Comparison of ENCODE assay signal across 27 mouse cellular contexts in the genomic region with DNA sequence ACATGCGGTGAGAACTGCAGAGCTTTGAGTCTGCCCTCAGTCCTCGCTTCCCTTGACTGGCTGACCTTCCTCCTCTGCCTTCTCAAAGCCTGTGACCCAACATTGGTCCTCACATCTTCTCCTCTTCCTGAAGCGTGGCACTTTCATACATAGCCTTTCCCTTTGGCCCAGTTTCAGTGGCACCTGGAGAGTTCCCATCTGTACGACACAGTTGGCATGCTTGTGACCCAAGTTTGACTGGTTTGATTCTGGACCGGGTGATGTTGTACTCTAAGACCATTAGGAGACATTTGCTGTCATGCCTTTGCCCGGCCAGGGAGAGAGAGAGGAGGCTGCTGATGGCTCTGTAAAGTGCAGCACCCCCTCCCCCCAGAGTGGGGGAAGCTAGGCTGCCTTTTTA.
DNase-seq lines count a peak whose midpoint lies in the region; ATAC-seq lines count a peak whose summit lies in the region.
"Had no signal": no experiment of that assay in that cellular context is flagged by ENCODE, and none has a peak within 500 bp of the region (broad histone marks: within the 10 kb centered on the region; RNA-seq: fewer than 3 reads in every experiment).

No protein-coding gene starts in this region.

- H3K9ac ChIP-seq in neural tube, embryonic 15.5 days (replicated peaks) = no peak overlapping the region
- no peak overlapping the region for H3K9ac ChIP-seq in intestine, embryonic 16.5 days (ENCODE audit: low read depth, low read length)
- H3K9ac ChIP-seq: embryonic facial prominence, embryonic 12.5 days; embryonic facial prominence, embryonic 15.5 days; forebrain, postnatal 0 days; heart, embryonic 12.5 days; heart, embryonic 15.5 days; hindbrain, embryonic 14.5 days had no signal

- 0 out of 2 replicates have a peak, but pooled peaks have one; percentile 39 for ATAC-seq in cerebellum, adult (ENCODE audit: insufficient number of reproducible peaks, low FRiP score, low TSS enrichment)
- ATAC-seq in neural tube, embryonic 15.5 days (ENCODE audit: low FRiP score) = no peak
- no peak for ATAC-seq in intestine, embryonic 16.5 days
- ATAC-seq: activated CD4-positive, CD25-positive, alpha-beta regulatory T cell, adult 4 months; forebrain, embryonic 14.5 days; forebrain, postnatal 0 days; hindbrain, postnatal 0 days; inflammation-experienced regulatory T-cells, adult 6 months; intestine, postnatal 0 days had no signal

- no peak overlapping the region for H3K27ac ChIP-seq in neural tube, embryonic 15.5 days (replicated peaks)
- H3K27ac ChIP-seq in intestine, embryonic 16.5 days (ENCODE audit: low read length) = no peak overlapping the region
- H3K27ac ChIP-seq: embryonic facial prominence, embryonic 12.5 days; embryonic facial prominence, embryonic 15.5 days; gastrocnemius, adult 2 months; heart, embryonic 15.5 days; hindbrain, embryonic 14.5 days; hindbrain, postnatal 0 days had no signal

- 85% methylated on average over 6 of the region's 6 CpGs for WGBS in neural tube, embryonic 15.5 days
- 80% methylated on average over 6 of the region's 6 CpGs for WGBS in intestine, embryonic 16.5 days

- H3K4me1 ChIP-seq in neural tube, embryonic 15.5 days = peaks cover 5% of the 10 kb centered on the region; the same call in 1 of the 2 replicates
- no peaks in the 10 kb centered on the region for H3K4me1 ChIP-seq in intestine, embryonic 16.5 days (ENCODE audit: control insufficient read depth, insufficient read depth, low read length)
- H3K4me1 ChIP-seq: embryonic facial prominence, embryonic 12.5 days; embryonic facial prominence, embryonic 15.5 days; heart, embryonic 12.5 days; heart, embryonic 15.5 days had no signal

- intact Hi-C loops in heart, postnatal 14 days (cut with DNase I) = no loop called here

- no peak overlapping the region for H3K4me3 ChIP-seq in neural tube, embryonic 15.5 days (replicated peaks)
- no peak overlapping the region for H3K4me3 ChIP-seq in intestine, embryonic 16.5 days (ENCODE audit: low read length)
- H3K4me3 ChIP-seq: embryonic facial prominence, embryonic 12.5 days; embryonic facial prominence, embryonic 15.5 days; gastrocnemius, adult 2 months; heart, embryonic 12.5 days; heart, embryonic 15.5 days had no signal

- no peaks in the 10 kb centered on the region for H3K9me3 ChIP-seq in neural tube, embryonic 15.5 days (replicated peaks)
- H3K9me3 ChIP-seq in intestine, embryonic 16.5 days (ENCODE audit: control insufficient read depth, low read length) = no peaks in the 10 kb centered on the region
- H3K9me3 ChIP-seq: embryonic facial prominence, embryonic 12.5 days; embryonic facial prominence, embryonic 15.5 days; heart, embryonic 12.5 days; heart, embryonic 15.5 days had no signal

- H3K4me2 ChIP-seq in neural tube, embryonic 15.5 days = no peak overlapping the region
- no peak overlapping the region for H3K4me2 ChIP-seq in intestine, embryonic 16.5 days (ENCODE audit: low read depth, low read length)
- H3K4me2 ChIP-seq: embryonic facial prominence, embryonic 12.5 days; embryonic facial prominence, embryonic 15.5 days; heart, embryonic 12.5 days; heart, embryonic 15.5 days; hindbrain, embryonic 14.5 days had no signal

- H3K27me3 ChIP-seq in neural tube, embryonic 15.5 days (replicated peaks) = no peaks in the 10 kb centered on the region; the same call in 1 of the 2 replicates
- H3K27me3 ChIP-seq in intestine, embryonic 16.5 days (replicated peaks; ENCODE audit: control insufficient read depth, insufficient read depth, low read length) = no peaks in the 10 kb centered on the region
- H3K27me3 ChIP-seq: embryonic facial prominence, embryonic 12.5 days; embryonic facial prominence, embryonic 15.5 days; heart, embryonic 12.5 days; heart, embryonic 15.5 days had no signal

- H3K36me3 ChIP-seq in neural tube, embryonic 15.5 days = no peaks in the 10 kb centered on the region
- H3K36me3 ChIP-seq in intestine, embryonic 16.5 days (ENCODE audit: control insufficient read depth, insufficient read depth, low read length) = no peaks in the 10 kb centered on the region
- H3K36me3 ChIP-seq: embryonic facial prominence, embryonic 12.5 days; embryonic facial prominence, embryonic 15.5 days; heart, embryonic 12.5 days; heart, embryonic 15.5 days had no signal

- DNase-seq in cerebellum, postnatal 4 days (ENCODE audit: low spot score in 2 of 2) = no peak
- peak; percentile 14 to 32 for DNase-seq in cerebellum, adult 18-20 months
- DNase-seq in cerebellum, adult 9-11 months = peak; percentile 39
- DNase-seq in cerebellum, postnatal 25 days = peak; percentile 54 to 65
- DNase-seq in heart, postnatal 14 days = no peak
- DNase-seq: adrenal gland, adult 8-10 months; adrenal gland, postnatal 25 days; forebrain, postnatal 0 days; gastrocnemius, adult 2 months; gastrocnemius, postnatal 14 days; heart, adult 11 months; heart, postnatal 10 days; heart, postnatal 4 days; kidney, adult 2 months had no signal

Comparison
In these comparisons a context has a peak if more than half of its experiments do, and no peak if none do; other contexts are left out.
1. DNase-seq: peak in cerebellum, adult 18-20 months (2 of 2), cerebellum, adult 9-11 months (single experiment) and cerebellum, postnatal 25 days (2 of 2); none in cerebellum, postnatal 4 days (0 of 2) and heart, postnatal 14 days (0 of 2).